Mouse (Mus musculus): ENCODE results near the gene Foxk2. TPM values are rescaled to one million over a fixed set of nuclear protein-coding genes. Genes with fewer than 3 reads are reported as not detected.

Gene Foxk2
- total RNA-seq, 4 experiments from 2014 or later, result 65.3 to 83.7 (median 78.3) TPM

Other genes with a start within 250 kb of the Foxk2 start
- gene Cd7, start 220.6 kb upstream of the Foxk2 start, total RNA-seq (2022), result not detected
- gene Sectm1b, start 196.4 kb upstream of the Foxk2 start, total RNA-seq (2022), result not detected
- gene Sectm1a, start 178.8 kb upstream of the Foxk2 start, total RNA-seq (2022), result not detected
- not detected for gene Tex19.2, start 141.3 kb upstream of the Foxk2 start, total RNA-seq (2022)
- gene Tex19.1, start 113.8 kb upstream of the Foxk2 start, total RNA-seq (2022), result not detected
- gene Uts2r, start 99.7 kb upstream of the Foxk2 start, total RNA-seq (2022), result under 1 TPM; 0.22 to 0.45 (median 0.40) TPM
- 10 to 100 TPM; 21.6 to 27.6 (median 26.1) TPM for gene Hexdc, start 55.6 kb upstream of the Foxk2 start, total RNA-seq (2022)
- gene Ogfod3, start 55.3 kb upstream of the Foxk2 start, total RNA-seq (2022), result 10 to 100 TPM in 1 of 4 experiments, 1 to 10 TPM in 3; 4.4 to 12.7 (median 7.1) TPM
- gene Cybc1, start 30.7 kb upstream of the Foxk2 start, total RNA-seq (2022), result 10 to 100 TPM; 22.1 to 25.3 (median 24.3) TPM
- gene Narf, start 22.7 kb upstream of the Foxk2 start, total RNA-seq (2022), result 10 to 100 TPM; 42.9 to 71.2 (median 51.7) TPM
- 10 to 100 TPM; 54.5 to 70.7 (median 61.0) TPM for gene Wdr45b, start 94.5 kb downstream of the Foxk2 start, total RNA-seq (2022)
- 10 to 100 TPM; 49.0 to 57.9 (median 53.8) TPM for gene Rab40b, start 128.3 kb downstream of the Foxk2 start, total RNA-seq (2022)
- 10 to 100 TPM; 48.4 to 51.6 (median 51.1) TPM for gene Fn3krp, start 161.4 kb downstream of the Foxk2 start, total RNA-seq (2022)
- gene Fn3k, start 174.9 kb downstream of the Foxk2 start, total RNA-seq (2022), result 10 to 100 TPM; 40.7 to 57.9 (median 49.9) TPM
- 10 to 100 TPM; 40.3 to 43.8 (median 42.4) TPM for gene Tbcd, start 192.0 kb downstream of the Foxk2 start, total RNA-seq (2022)